Mouse (Mus musculus) testis, adult 10 weeks (tissue): ENCODE data around the gene Mknk2. TPM values are rescaled to one million over a fixed set of nuclear protein-coding genes. Genes with fewer than 3 reads are reported as not detected.

Source experiments
- polyA plus RNA-seq: library from polyadenylated mRNA; stranded (reverse); fragments of 350-450 nt; fragmentation: Illumina TruSeq; extraction: RNeasy Lipid Tissue Mini Kit (QIAGEN cat#74804); gene quantifications from one replicate; pipeline ENCODE4 v1.2.3, GENCODE M21; 2014; ENCODE audit warnings: low read depth, low replicate concordance

Mknk2 gene
- 1.7 TPM for polyA plus RNA-seq

DNA sequence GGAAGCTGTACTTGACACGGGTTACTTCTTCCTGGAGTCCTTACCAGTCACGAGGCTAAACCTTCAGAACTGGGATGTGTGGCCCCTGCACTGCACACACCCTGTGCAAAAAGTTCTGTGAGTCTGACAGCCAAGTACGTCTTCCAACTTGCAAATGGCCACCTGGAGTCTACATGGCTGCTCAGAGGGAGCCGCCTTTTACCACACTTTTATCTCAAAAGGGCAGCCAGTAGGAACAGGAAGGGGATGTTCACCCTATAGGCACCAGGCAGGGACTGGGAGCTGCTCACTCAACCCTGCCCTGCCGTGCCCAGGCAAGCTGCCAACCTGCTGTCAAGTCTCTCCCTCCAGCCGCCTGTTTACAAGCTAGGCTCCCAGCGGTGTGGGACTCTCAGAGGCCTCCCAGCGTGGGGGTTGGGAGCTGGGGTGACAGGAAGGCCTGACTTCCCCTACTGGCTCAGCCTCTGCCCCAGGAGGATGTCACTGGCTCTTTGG is at the start of gene Mknk2:
TSS of gene Mknk2 (minus strand) at position 171 of the 495 bp plus-strand sequence.

DNA sequence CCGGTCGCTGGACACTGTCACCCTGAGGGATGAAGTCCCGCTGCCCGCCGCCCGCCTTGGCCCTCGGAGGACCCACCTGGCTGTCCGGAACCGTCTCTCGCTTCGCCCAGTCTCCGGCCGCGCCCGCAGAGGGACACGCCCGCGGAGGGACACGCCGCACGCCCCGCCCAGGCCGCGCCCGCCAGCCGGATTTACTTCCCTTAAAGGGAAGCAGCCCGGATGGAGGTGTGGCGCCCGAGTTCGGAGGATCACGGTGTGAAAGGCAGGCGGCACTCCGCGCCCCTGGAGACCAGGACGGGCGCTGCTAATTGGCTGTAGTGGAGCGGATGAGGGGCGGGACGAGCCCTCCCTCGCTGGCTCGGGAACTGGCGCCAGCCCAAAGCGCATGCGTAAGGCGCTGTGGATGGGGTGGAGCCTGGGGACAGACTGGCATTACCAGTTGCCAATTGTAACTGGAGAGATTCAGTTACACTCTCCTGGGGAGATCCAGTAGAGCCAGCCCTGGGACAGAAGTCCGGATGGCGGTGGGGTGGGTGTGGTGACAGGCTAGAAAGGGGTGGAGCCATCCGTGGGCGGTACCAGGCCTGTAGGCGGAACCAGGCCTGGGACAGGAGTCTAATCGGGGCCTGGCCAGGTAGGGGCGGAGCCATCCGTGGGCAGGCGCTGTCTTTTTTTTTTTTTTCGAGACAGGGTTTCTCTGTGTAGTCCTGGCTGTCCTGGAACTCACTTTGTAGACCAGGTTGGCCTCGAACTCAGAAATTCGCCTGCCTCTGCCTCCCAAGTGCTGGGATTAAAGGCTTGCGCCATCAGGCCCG is 24.0 kb upstream of the Mknk2 start, which contains the start of the genes Mob3a and Izumo4:
TSS of gene Mob3a (minus strand) at position 257 of the 815 bp plus-strand sequence.
TSS of gene Izumo4 (plus strand) at position 464 of the 815 bp plus-strand sequence.

DNA sequence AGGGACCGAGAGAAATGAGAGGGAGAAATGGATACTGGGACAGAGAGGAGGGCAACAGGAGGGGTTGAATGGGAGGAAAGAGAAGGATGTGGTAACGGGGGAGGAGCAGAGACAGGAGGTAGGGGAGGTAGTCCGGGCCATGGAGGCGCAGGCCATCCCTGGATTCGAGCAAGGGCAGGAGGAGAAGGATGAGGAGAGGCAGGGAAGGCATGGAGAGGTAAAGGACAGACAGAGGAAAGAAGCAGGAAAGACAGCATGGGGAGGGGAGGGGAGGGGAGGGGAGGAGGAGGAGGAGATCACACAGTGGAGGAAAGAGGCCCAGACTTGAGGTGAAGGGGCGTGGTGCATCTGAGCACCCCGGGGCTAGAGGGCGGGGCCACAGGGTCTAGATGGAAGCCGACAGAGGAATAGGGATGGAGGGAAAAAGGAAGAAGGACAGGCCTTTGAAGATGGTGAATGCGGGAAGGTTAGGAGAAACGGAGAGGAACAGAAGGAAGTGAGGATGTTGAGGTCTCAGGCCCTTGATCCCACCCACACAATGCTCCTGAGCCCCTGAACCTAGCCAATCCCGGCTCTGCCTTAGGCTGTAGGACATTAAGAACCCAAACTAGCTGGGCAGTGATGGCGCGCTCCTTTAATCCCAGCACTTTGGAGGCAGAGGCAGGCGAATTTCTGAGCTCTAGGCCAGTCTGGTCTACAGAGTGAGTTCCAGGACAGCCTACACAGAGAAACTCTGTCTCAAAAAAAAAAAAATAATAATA is 20.9 kb downstream of the Mknk2 start, which contains the start of gene Btbd2:
TSS of gene Btbd2 (minus strand) at position 209 of the 761 bp plus-strand sequence.

DNA sequence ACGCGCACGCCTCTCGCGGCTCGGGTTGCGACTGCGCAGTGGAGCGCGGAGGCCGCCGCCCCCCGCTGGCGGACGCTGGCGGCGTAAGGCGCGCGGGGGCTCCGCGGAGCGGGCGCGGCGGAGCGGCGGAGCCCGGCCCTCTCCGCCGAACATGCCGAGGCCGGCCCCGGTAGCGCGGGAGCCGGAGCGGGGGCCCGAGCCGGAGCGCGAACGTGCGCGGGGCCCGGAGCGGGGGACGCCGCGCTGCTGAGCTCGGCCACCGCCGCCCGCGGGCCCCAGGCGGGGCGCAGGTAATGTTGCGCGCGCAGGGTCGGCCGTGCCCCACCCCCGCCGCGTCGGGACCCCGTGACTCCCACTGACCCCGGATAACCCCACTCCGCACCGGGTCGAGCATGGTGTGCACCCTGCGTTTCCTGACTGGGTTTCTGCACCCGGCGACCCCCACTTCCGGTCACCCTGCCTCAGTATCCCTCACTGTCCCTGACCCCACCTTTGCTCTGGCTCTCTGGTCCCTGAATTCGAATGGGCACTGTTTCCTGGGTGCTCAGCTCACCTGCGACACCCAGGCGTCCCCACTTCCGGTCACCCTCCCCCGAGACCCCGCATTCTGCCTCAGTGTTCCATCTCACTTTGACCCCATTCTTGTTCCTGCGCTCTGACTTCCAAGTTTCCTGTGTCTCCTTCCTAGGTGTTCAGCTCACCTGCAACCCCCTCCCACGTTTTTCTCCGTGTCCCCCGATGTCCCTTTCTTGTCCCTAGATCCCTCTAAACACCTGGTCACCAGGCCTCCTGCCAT is 55.1 kb downstream of the Mknk2 start, which contains the start of gene Csnk1g2:
TSS of gene Csnk1g2 (plus strand) at position 178 of the 796 bp plus-strand sequence.

Other genes starting within 250 kb of the Mknk2 start
- 1.1 TPM for gene Tcf3, start 244.5 kb downstream of the Mknk2 start, polyA plus RNA-seq
- not detected for gene Onecut3, start 183.3 kb downstream of the Mknk2 start, polyA plus RNA-seq
- 218 TPM for gene Atp8b3, start 139.0 kb downstream of the Mknk2 start, polyA plus RNA-seq
- gene Rexo1, start 116.6 kb downstream of the Mknk2 start, polyA plus RNA-seq = 1.9 TPM
- 1.7 TPM for gene Klf16, start 100.8 kb downstream of the Mknk2 start, polyA plus RNA-seq
- gene Abhd17a, start 87.8 kb downstream of the Mknk2 start, polyA plus RNA-seq = not detected
- gene Scamp4, start 75.2 kb downstream of the Mknk2 start, polyA plus RNA-seq = 0.88 TPM
- gene Adat3, start 75.2 kb downstream of the Mknk2 start, polyA plus RNA-seq = not detected
- gene Gm49322, start 72.1 kb downstream of the Mknk2 start, polyA plus RNA-seq = not detected
- gene Csnk1g2, start 55.3 kb downstream of the Mknk2 start, polyA plus RNA-seq = 6.7 TPM
- 0.13 TPM for gene Btbd2, start 21.0 kb downstream of the Mknk2 start, polyA plus RNA-seq
- 2.6 TPM for gene Mob3a, start 23.9 kb upstream of the Mknk2 start, polyA plus RNA-seq
- gene Izumo4, start 24.1 kb upstream of the Mknk2 start, polyA plus RNA-seq = 20.6 TPM
- gene Ap3d1, start 64.2 kb upstream of the Mknk2 start, polyA plus RNA-seq = 18.3 TPM
- gene Dot1l, start 77.1 kb upstream of the Mknk2 start, polyA plus RNA-seq = 7.6 TPM
- 5.3 TPM for gene Sf3a2, start 120.1 kb upstream of the Mknk2 start, polyA plus RNA-seq
- gene Plekhj1, start 120.5 kb upstream of the Mknk2 start, polyA plus RNA-seq = 3.8 TPM
- not detected for gene Amh, start 127.1 kb upstream of the Mknk2 start, polyA plus RNA-seq
- gene Jsrp1, start 135.4 kb upstream of the Mknk2 start, polyA plus RNA-seq = not detected
- gene Oaz1, start 148.5 kb upstream of the Mknk2 start, polyA plus RNA-seq = 30.7 TPM
- 0.06 TPM for gene Lingo3, start 165.9 kb upstream of the Mknk2 start, polyA plus RNA-seq
- gene Lsm7, start 177.1 kb upstream of the Mknk2 start, polyA plus RNA-seq = 2.3 TPM
- 1.7 TPM for gene Sppl2b, start 177.2 kb upstream of the Mknk2 start, polyA plus RNA-seq
- not detected for gene Tmprss9, start 193.7 kb upstream of the Mknk2 start, polyA plus RNA-seq
- gene Timm13, start 222.9 kb upstream of the Mknk2 start, polyA plus RNA-seq = not detected
- gene Lmnb2, start 240.1 kb upstream of the Mknk2 start, polyA plus RNA-seq = 1.6 TPM